Mouse (Mus musculus): ENCODE measurements around the gene Ncam2. TPM values are rescaled to one million over a fixed set of nuclear protein-coding genes. Genes with fewer than 3 reads are reported as not detected.

Gene Ncam2
- total and polyA plus RNA-seq, 2 experiments: 0.09 to 1.1 TPM

GRCm38 (mm10) chr16:81309215-81309614 is 108.7 kb downstream of the Ncam2 start:
- 88% methylated on average over 3 of the region's 3 CpGs for WGBS
- Histone ChIP-seq H3K4me3 (ENCODE audit: insufficient read depth, low read depth, low read length) (no peak overlapping the region), H3K79me2 (ENCODE audit: control insufficient read depth, insufficient read depth, low read length) (no peaks in the 10 kb centered on the region), H3K36me3 (ENCODE audit: control insufficient read depth, insufficient read depth, low read length) (no peaks in the 10 kb centered on the region), H3K9ac (ENCODE audit: low read depth, low read length) (no peak overlapping the region), H3K4me1 (ENCODE audit: control insufficient read depth, insufficient read depth, low read length) (no peaks in the 10 kb centered on the region), H3K27me3 (ENCODE audit: control insufficient read depth, insufficient read depth, low read length) (no peaks in the 10 kb centered on the region), H3K27ac (replicated peaks; ENCODE audit: insufficient read depth, low read depth, low read length) (no peak overlapping the region)
- no peak for TF ChIP-seq CTCF (IDR thresholded peaks at IDR 0.05; ENCODE audit: low read depth, low read length)
- no peak for TF ChIP-seq POLR2A (IDR thresholded peaks at IDR 0.05; ENCODE audit: extremely low read depth, insufficient read depth, low read length)
- no peak for DNase-seq (ENCODE audit: extremely low read depth, low read depth, low spot score)

- no peaks in the 10 kb centered on the region for H3K79me2 ChIP-seq (ENCODE audit: control insufficient read depth, insufficient read depth, low read length)
- H3K4me1 ChIP-seq (ENCODE audit: control insufficient read depth, insufficient read depth, low read length): no peaks in the 10 kb centered on the region
- no peak for DNase-seq (ENCODE audit: extremely low read depth, low read depth, low spot score)
- TF ChIP-seq POLR2A (IDR thresholded peaks at IDR 0.05; ENCODE audit: extremely low read depth, insufficient read depth, low read length) (no peak), CTCF (IDR thresholded peaks at IDR 0.05; ENCODE audit: low read depth, low read length) (no peak)
- 91% methylated on average over 1 of the region's 1 CpGs for WGBS
- H3K36me3 ChIP-seq (ENCODE audit: control insufficient read depth, insufficient read depth, low read length): no peaks in the 10 kb centered on the region
- H3K27me3 ChIP-seq (ENCODE audit: control insufficient read depth, insufficient read depth, low read length): no peaks in the 10 kb centered on the region; the same call in 1 of the 2 replicates
- no peak overlapping the region for H3K27ac ChIP-seq (replicated peaks; ENCODE audit: insufficient read depth, low read depth, low read length)
- H3K9ac ChIP-seq (ENCODE audit: low read depth, low read length): no peak overlapping the region
- H3K4me3 ChIP-seq (ENCODE audit: insufficient read depth, low read depth, low read length): no peak overlapping the region
These were observed 118.5 kb downstream of the Ncam2 start for GRCm38 (mm10) chr16:81319037-81319436.

- peak; percentile 44 for TF ChIP-seq CTCF (IDR thresholded peaks at IDR 0.05; ENCODE audit: low read depth, low read length)
- TF ChIP-seq POLR2A (IDR thresholded peaks at IDR 0.05; ENCODE audit: extremely low read depth, insufficient read depth, low read length): no peak
These were observed 130.0 kb downstream of the Ncam2 start for GRCm38 (mm10) chr16:81330539-81330938.

GRCm38 (mm10) chr16:81365901-81366300 is 165.4 kb downstream of the Ncam2 start:
- Histone ChIP-seq H3K79me2 (ENCODE audit: control insufficient read depth, insufficient read depth, low read length) (no peaks in the 10 kb centered on the region), H3K36me3 (ENCODE audit: control insufficient read depth, insufficient read depth, low read length) (no peaks in the 10 kb centered on the region), H3K4me3 (ENCODE audit: insufficient read depth, low read depth, low read length) (no peak overlapping the region), H3K9ac (ENCODE audit: low read depth, low read length) (no peak overlapping the region), H3K27me3 (ENCODE audit: control insufficient read depth, insufficient read depth, low read length) (no peaks in the 10 kb centered on the region), H3K27ac (replicated peaks; ENCODE audit: insufficient read depth, low read depth, low read length) (no peak overlapping the region), H3K4me1 (ENCODE audit: control insufficient read depth, insufficient read depth, low read length) (no peaks in the 10 kb centered on the region)
- TF ChIP-seq POLR2A (IDR thresholded peaks at IDR 0.05; ENCODE audit: extremely low read depth, insufficient read depth, low read length) (no peak), CTCF (IDR thresholded peaks at IDR 0.05; ENCODE audit: low read depth, low read length) (no peak)
- no peak for DNase-seq (ENCODE audit: extremely low read depth, low read depth, low spot score)
- WGBS: 21% methylated on average over 2 of the region's 2 CpGs

More at GRCm38 (mm10) chr16:81330539-81330938, 130.0 kb downstream of the Ncam2 start:
- DNase-seq (ENCODE audit: extremely low read depth, low read depth, low spot score): peak; percentile 54
- H3K4me1 ChIP-seq (ENCODE audit: control insufficient read depth, insufficient read depth, low read length): no peaks in the 10 kb centered on the region
- 9% methylated on average over 2 of the region's 2 CpGs for WGBS
- H3K4me3 ChIP-seq (ENCODE audit: insufficient read depth, low read depth, low read length): no peak overlapping the region
- H3K27me3 ChIP-seq (ENCODE audit: control insufficient read depth, insufficient read depth, low read length): no peaks in the 10 kb centered on the region
- H3K36me3 ChIP-seq (ENCODE audit: control insufficient read depth, insufficient read depth, low read length): no peaks in the 10 kb centered on the region
- H3K27ac ChIP-seq (replicated peaks; ENCODE audit: insufficient read depth, low read depth, low read length): no peak overlapping the region
- H3K9ac ChIP-seq (ENCODE audit: low read depth, low read length): no peak overlapping the region
- no peaks in the 10 kb centered on the region for H3K79me2 ChIP-seq (ENCODE audit: control insufficient read depth, insufficient read depth, low read length)

GRCm38 (mm10) chr16:81374234-81374633 is 173.7 kb downstream of the Ncam2 start:
- Histone ChIP-seq H3K27me3 (ENCODE audit: control insufficient read depth, insufficient read depth, low read length) (no peaks in the 10 kb centered on the region), H3K4me1 (ENCODE audit: control insufficient read depth, insufficient read depth, low read length) (no peaks in the 10 kb centered on the region), H3K9ac (ENCODE audit: low read depth, low read length) (no peak overlapping the region), H3K36me3 (ENCODE audit: control insufficient read depth, insufficient read depth, low read length) (no peaks in the 10 kb centered on the region), H3K27ac (replicated peaks; ENCODE audit: insufficient read depth, low read depth, low read length) (no peak overlapping the region), H3K4me3 (ENCODE audit: insufficient read depth, low read depth, low read length) (no peak overlapping the region), H3K79me2 (ENCODE audit: control insufficient read depth, insufficient read depth, low read length) (no peaks in the 10 kb centered on the region)
- WGBS: 93% methylated on average over 8 of the region's 8 CpGs
- DNase-seq (ENCODE audit: extremely low read depth, low read depth, low spot score): no peak
- no peak for TF ChIP-seq POLR2A (IDR thresholded peaks at IDR 0.05; ENCODE audit: extremely low read depth, insufficient read depth, low read length)
- no peak for TF ChIP-seq CTCF (IDR thresholded peaks at IDR 0.05; ENCODE audit: low read depth, low read length)

- WGBS: 91% methylated on average over 4 of the region's 4 CpGs
- no peak overlapping the region for H3K27ac ChIP-seq (replicated peaks; ENCODE audit: insufficient read depth, low read depth, low read length)
- no peaks in the 10 kb centered on the region for H3K36me3 ChIP-seq (ENCODE audit: control insufficient read depth, insufficient read depth, low read length)
- no peaks in the 10 kb centered on the region for H3K27me3 ChIP-seq (ENCODE audit: control insufficient read depth, insufficient read depth, low read length)
- TF ChIP-seq CTCF (IDR thresholded peaks at IDR 0.05; ENCODE audit: low read depth, low read length) (no peak), POLR2A (IDR thresholded peaks at IDR 0.05; ENCODE audit: extremely low read depth, insufficient read depth, low read length) (no peak)
- no peak for DNase-seq (ENCODE audit: extremely low read depth, low read depth, low spot score)
- H3K9ac ChIP-seq (ENCODE audit: low read depth, low read length): no peak overlapping the region
- H3K4me1 ChIP-seq (ENCODE audit: control insufficient read depth, insufficient read depth, low read length): no peaks in the 10 kb centered on the region
- no peaks in the 10 kb centered on the region for H3K79me2 ChIP-seq (ENCODE audit: control insufficient read depth, insufficient read depth, low read length)
- no peak overlapping the region for H3K4me3 ChIP-seq (ENCODE audit: insufficient read depth, low read depth, low read length)
These were observed 179.9 kb downstream of the Ncam2 start for GRCm38 (mm10) chr16:81380434-81380833.

All from liver, adult 2 months (tissue).